Mouse (Mus musculus) right cerebral cortex, adult 18-20 months (tissue): ENCODE measurements around the gene Gm9887.
A peak's percentile ranks its signal among the peaks of the same experiment; 100 is the strongest.
"Not testable (repeated sequence)": the region's sequence is repeated elsewhere in the genome, so short reads cannot be mapped to it uniquely, and the experiment has no call there.

Source experiments
- DNase-seq: peaks from one replicate; pipeline ENCODE4 v3.0.0; 2022; ENCODE audit warnings: mixed read lengths

Gene Gm9887

GRCm38 (mm10) chr12:69371854-69372671 lies at the start of gene Gm9887, which contains the start of gene Arf6:
Gene Gm9887, minus strand, starts transcription at chr12:69372458.
Gene Arf6, plus strand, starts transcription at chr12:69372150.
- peak; percentile 98 for DNase-seq

- no peak for DNase-seq
Measured at GRCm38 (mm10) chr12:69420716-69421115, 48.5 kb upstream of the Gm9887 start.

GRCm38 (mm10) chr12:69419606-69420005 lies 47.3 kb upstream of the Gm9887 start:
- DNase-seq = no peak

GRCm38 (mm10) chr12:69419017-69419605 lies 46.9 kb upstream of the Gm9887 start:
- peak; percentile 20 for DNase-seq

- DNase-seq = no peak
Measured at GRCm38 (mm10) chr12:69418606-69419005, 46.3 kb upstream of the Gm9887 start.

- DNase-seq = no peak
Measured at GRCm38 (mm10) chr12:69417701-69418291, 45.5 kb upstream of the Gm9887 start.

GRCm38 (mm10) chr12:69416793-69417192 lies 44.5 kb upstream of the Gm9887 start:
- no peak for DNase-seq

- no peak for DNase-seq
Measured at GRCm38 (mm10) chr12:69414826-69415572, 42.7 kb upstream of the Gm9887 start.

- DNase-seq = no peak
Measured at GRCm38 (mm10) chr12:69413303-69413702, 41.0 kb upstream of the Gm9887 start.

GRCm38 (mm10) chr12:69411936-69412335 lies 39.7 kb upstream of the Gm9887 start:
- DNase-seq = no peak

- DNase-seq = no peak
Measured at GRCm38 (mm10) chr12:69410767-69411166, 38.5 kb upstream of the Gm9887 start.

- DNase-seq = no peak
Measured at GRCm38 (mm10) chr12:69402594-69403167, 30.4 kb upstream of the Gm9887 start.

GRCm38 (mm10) chr12:69402100-69402499 lies 29.8 kb upstream of the Gm9887 start:
- no peak for DNase-seq

GRCm38 (mm10) chr12:69400871-69401286 lies 28.6 kb upstream of the Gm9887 start:
- no peak for DNase-seq

GRCm38 (mm10) chr12:69400367-69400766 lies 28.1 kb upstream of the Gm9887 start:
- DNase-seq = no peak

- no peak for DNase-seq
Measured at GRCm38 (mm10) chr12:69394456-69394855, 22.2 kb upstream of the Gm9887 start.

- DNase-seq = no peak
Measured at GRCm38 (mm10) chr12:69393076-69393475, 20.8 kb upstream of the Gm9887 start.

GRCm38 (mm10) chr12:69390000-69390698 lies 17.9 kb upstream of the Gm9887 start:
- no peak for DNase-seq

GRCm38 (mm10) chr12:69389273-69389938 lies 17.1 kb upstream of the Gm9887 start:
- DNase-seq = peak; percentile 21

- no peak for DNase-seq
Measured at GRCm38 (mm10) chr12:69388321-69388869, 16.1 kb upstream of the Gm9887 start.

GRCm38 (mm10) chr12:69386281-69386732 lies 14.0 kb upstream of the Gm9887 start:
- DNase-seq = not testable (repeated sequence)
